Mouse (Mus musculus) small intestine, adult 2 months (tissue): ENCODE results near the gene Ptprk.

Experiments
- CTCF ChIP-seq: fragments of 200-500 bp; IDR thresholded peaks from 2 replicates; pipeline ENCODE4 v1.5.1; 2012; ENCODE audit warnings: low read depth, mild to moderate bottlenecking, control low read depth, inconsistent platforms, low read length, moderate library complexity, mixed read lengths; ENCODE audit not compliant: insufficient replicate concordance, insufficient read length; ENCODE audit errors: extremely low read depth
- POLR2A ChIP-seq: fragments of 200-500 bp; IDR thresholded peaks from 2 replicates; pipeline ENCODE4 v1.6.1; 2012; ENCODE audit warnings: low read depth, mild to moderate bottlenecking, control low read depth, inconsistent platforms, low read length, moderate library complexity

- TF ChIP-seq POLR2A: no peak
- no peak for TF ChIP-seq CTCF
Observed at GRCm38 (mm10) chr10:28249047-28249446, 174.4 kb downstream of the Ptprk start.
